Mouse (Mus musculus) limb, embryonic 11.5 days (tissue): ENCODE results near the gene Sars. TPM values are rescaled to one million over a fixed set of nuclear protein-coding genes. Genes with fewer than 3 reads are reported as not detected.

Experiments used
- ATAC-seq: fragments of 200-750 bp; cut with Nextera tagmentation; 2 replicates; pipeline ENCODE4 v1.8.0; 2017; ENCODE audit warnings: low read depth; ENCODE audit not compliant: insufficient number of reproducible peaks, low FRiP score, low TSS enrichment
- DNase-seq: peaks from one replicate; pipeline ENCODE4 v3.0.0-alpha.2; 2015; ENCODE audit warnings: low spot score
- H3K27ac ChIP-seq: fragments of 300-500 bp; sonication (generic); replicated peaks from 2 replicates; pipeline ENCODE4 v1.5.1; 2014; ENCODE audit warnings: low read depth, mild to moderate bottlenecking, low read length
- H3K27me3 ChIP-seq: fragments of 300-500 bp; sonication (generic); 2 replicates; pipeline ENCODE4 v1.6.1; 2014; ENCODE audit warnings: mild to moderate bottlenecking, low read length, mixed read lengths; ENCODE audit not compliant: control insufficient read depth, insufficient read depth
- H3K36me3 ChIP-seq: fragments of 300-500 bp; sonication (generic); 2 replicates; pipeline ENCODE4 v1.6.1; 2014; ENCODE audit warnings: mild to moderate bottlenecking, low read length, moderate library complexity, mixed read lengths; ENCODE audit not compliant: control insufficient read depth, insufficient read depth
- H3K4me1 ChIP-seq: fragments of 300-500 bp; sonication (generic); 2 replicates; pipeline ENCODE4 v1.6.1; 2014; ENCODE audit warnings: low read length, mixed read lengths; ENCODE audit not compliant: control insufficient read depth, insufficient read depth
- H3K4me2 ChIP-seq: fragments of 300-500 bp; sonication (generic); 2 replicates; pipeline ENCODE4 v1.6.1; 2014; ENCODE audit warnings: low read depth, mild to moderate bottlenecking, moderate library complexity; ENCODE audit not compliant: severe bottlenecking
- H3K4me3 ChIP-seq: fragments of 300-500 bp; sonication (generic); 2 replicates; pipeline ENCODE4 v1.5.1; 2014; ENCODE audit warnings: low read depth, low read length
- H3K9ac ChIP-seq: fragments of 300-500 bp; sonication (generic); 2 replicates; pipeline ENCODE4 v1.6.1; 2014; ENCODE audit warnings: mild to moderate bottlenecking, low read length
- H3K9me3 ChIP-seq: fragments of 300-500 bp; sonication (generic); 2 replicates; pipeline ENCODE4 v1.6.1; 2016; ENCODE audit warnings: low read length; ENCODE audit not compliant: control insufficient read depth
- WGBS: fragments of 180-500 bp; shearing (Covaris S2); extraction: QIAGEN DNeasy Blood & Tissue Kit; methylation state at CpG from one replicate; pipeline ENCODE4 v1.1.7; 2014; 5-methylcytosine and 5-hydroxymethylcytosine counted together
- polyA plus RNA-seq: library from polyadenylated mRNA; unstranded; fragments of >200 nt; fragmentation: Nextera tagmentation; extraction: Ambion mirVana; gene quantifications from 2 replicates; pipeline ENCODE4 v1.2.1, GENCODE M21; 2014

Sars gene
- polyA plus RNA-seq, 1 experiment from 2014 or later = 128 TPM

DNA sequence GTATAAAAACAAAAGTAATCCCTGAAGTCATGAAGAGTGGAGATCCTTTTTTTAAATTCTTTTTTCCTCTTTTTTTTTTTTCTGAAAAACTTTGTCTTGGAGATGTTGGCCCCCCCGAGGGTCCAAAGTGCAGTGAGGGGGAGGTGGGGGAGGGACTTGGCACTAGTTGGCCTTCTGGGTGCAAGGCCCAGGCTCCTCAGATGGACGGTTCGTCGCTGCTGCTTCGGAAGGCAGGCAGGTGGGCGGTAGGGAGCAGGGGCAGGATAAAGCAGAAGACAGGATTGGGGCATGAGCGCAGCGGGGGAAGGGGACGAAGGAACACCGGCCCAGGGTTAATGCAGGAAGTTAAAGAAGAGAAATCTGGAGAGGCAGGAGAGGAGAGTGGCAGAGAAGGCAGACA, 52.7 kb downstream of the Sars start:
- H3K27ac ChIP-seq = no peak overlapping the region
- no peak overlapping the region for H3K4me3 ChIP-seq
- 20% methylated on average over 10 of the region's 10 CpGs for WGBS
- no peak overlapping the region for H3K4me2 ChIP-seq
- no peaks in the 10 kb centered on the region for H3K27me3 ChIP-seq
- no peaks in the 10 kb centered on the region for H3K36me3 ChIP-seq
- DNase-seq (no peak), ATAC-seq (no peak)
- H3K4me1 ChIP-seq = 0 out of 2 replicates have a peak, but pooled peaks cover 6% of the 10 kb centered on the region
- 0 out of 2 replicates have a peak overlapping the region, but pooled peaks have one; percentile 12 for H3K9ac ChIP-seq
- H3K9me3 ChIP-seq = no peaks in the 10 kb centered on the region

DNA sequence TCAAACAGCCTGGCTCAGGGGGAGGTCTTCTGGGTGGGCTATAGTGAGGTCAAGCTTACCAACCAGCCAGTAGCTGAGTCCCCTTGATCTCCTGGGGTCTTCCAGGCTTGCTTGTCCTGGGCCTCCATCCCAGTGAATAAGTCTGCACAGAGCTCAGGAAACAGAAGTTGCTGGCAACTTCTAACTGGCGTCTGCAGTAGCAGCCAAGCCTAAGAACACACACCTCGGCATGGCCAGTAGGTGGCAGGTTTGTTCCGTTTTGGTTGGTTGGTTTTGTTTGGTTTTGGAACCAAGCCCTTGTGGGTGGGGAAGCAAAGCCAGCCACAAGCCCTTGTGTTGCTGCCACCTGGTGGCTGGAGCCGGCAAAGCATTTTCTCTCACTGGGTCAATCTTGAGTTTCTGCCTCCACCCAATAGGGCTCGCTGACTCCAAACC, 55.9 kb downstream of the Sars start:
- H3K4me2 ChIP-seq = no peak overlapping the region
- 0% methylated on average over 5 of the region's 5 CpGs for WGBS
- DNase-seq = peak; percentile 100
- peaks cover 18% of the 10 kb centered on the region for H3K4me1 ChIP-seq
- H3K9me3 ChIP-seq = no peaks in the 10 kb centered on the region
- H3K27ac ChIP-seq = 0 out of 2 replicates have a peak overlapping the region, but pooled peaks have one; percentile 70
- H3K27me3 ChIP-seq = no peaks in the 10 kb centered on the region
- 0 out of 2 replicates have a peak overlapping the region, but pooled peaks have one; percentile 45 for H3K9ac ChIP-seq
- H3K4me3 ChIP-seq = no peak overlapping the region
- no peaks in the 10 kb centered on the region; the same call in 1 of the 2 replicates for H3K36me3 ChIP-seq
- ATAC-seq = peak; percentile 73

DNA sequence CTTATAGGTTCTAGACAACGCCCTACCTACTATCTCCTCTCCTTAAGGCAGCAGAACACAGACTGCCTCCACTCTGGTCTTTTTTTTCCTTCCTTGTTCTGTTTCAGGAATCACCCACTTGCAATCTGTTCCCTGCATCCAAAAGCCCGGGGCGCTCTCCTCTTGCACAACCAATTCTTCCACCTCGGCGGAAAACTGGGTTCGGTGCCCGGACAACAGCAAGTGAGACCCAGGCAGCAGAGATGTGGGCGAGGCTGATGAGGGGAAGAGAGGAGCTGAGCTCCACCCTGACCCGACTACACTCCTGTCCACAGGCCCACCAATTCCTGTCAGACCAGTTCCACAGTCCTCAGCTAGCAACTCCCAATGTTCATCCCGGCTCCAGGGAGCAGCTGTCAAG, 58.8 kb downstream of the Sars start:
- 93% methylated on average over 10 of the region's 10 CpGs for WGBS
- Histone ChIP-seq H3K4me2 (no peak overlapping the region), H3K36me3 (no peaks in the 10 kb centered on the region; the same call in 1 of the 2 replicates), H3K27ac (no peak overlapping the region), H3K9me3 (no peaks in the 10 kb centered on the region), H3K27me3 (no peaks in the 10 kb centered on the region), H3K9ac (no peak overlapping the region), H3K4me3 (no peak overlapping the region), H3K4me1 (peaks cover 25% of the 10 kb centered on the region)
- DNase-seq = no peak
- no peak for ATAC-seq

DNA sequence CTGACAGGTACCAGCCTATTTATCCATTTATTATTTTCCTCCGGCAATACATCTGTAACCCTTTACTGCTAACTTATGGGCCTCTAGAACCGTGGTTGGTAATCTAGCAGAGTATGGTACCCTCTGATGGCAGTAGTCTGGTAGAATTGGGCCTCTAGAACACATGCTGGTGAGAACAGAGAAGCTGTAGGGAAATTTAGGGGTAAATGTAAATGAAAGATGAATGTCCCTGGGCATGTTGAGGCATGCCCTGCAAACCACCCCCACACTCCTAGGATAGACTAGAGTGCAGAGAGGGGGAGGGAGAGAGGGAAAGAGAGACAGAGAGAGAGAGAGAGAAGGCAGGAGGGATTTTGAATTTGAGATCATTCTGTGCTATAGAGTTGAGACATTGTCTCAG, 60.6 kb downstream of the Sars start:
- Histone ChIP-seq H3K27ac (no peak overlapping the region), H3K4me3 (peak overlapping the region; percentile 54), H3K9ac (peak overlapping the region; percentile 63), H3K4me1 (peaks cover 25% of the 10 kb centered on the region), H3K9me3 (no peaks in the 10 kb centered on the region), H3K36me3 (no peaks in the 10 kb centered on the region; the same call in 1 of the 2 replicates), H3K27me3 (no peaks in the 10 kb centered on the region), H3K4me2 (peak overlapping the region; percentile 88)
- DNase-seq = no peak
- WGBS = 40% methylated on average over 2 of the region's 2 CpGs
- ATAC-seq = no peak

DNA sequence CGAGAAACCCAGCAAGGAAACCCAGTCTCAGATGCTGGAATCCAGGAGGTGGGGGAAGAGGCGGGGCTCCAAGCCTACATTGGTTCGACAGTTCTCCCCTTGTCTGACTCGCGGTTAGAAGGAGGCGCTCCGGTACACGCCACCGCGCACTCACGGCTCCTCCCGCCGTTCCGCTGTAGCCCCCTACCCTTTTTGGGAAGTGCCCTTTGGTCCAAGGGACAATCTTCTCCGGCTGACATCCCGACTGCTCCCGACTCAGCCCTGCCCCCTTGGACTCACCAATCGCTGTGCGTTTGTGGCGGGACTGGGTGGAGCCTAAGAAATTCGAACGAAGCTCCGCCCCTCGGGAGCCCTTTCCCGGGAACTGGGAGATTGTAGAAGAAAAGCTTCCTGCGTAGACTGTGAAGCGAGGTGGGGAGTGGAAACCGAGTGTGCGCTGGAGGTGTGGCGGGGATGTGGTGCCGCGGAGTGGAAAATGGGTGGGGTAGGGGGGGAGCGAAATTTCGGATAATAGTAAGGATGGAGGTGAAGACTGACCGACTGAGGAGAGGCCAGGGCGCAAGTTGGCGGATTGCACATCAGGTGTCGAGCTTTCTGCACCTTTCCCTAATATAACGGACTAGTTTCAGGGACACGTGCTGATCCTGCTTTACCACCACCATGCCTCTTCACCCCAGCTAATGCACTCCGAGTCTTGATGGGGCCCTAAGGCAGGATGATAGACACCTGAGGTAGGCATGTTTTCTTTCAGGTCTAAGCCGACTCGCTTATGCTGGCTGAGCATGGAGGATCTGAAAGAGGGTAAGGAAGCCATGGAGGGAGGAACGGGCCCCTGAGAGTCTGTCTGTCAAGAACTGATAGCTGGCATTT, 61.3 kb downstream of the Sars start, which contains the start of gene Psrc1:
Gene Psrc1, plus strand, starts transcription at position 355 of the 870 bp plus-strand sequence.
- Histone ChIP-seq H3K36me3 (no peaks in the 10 kb centered on the region; the same call in 1 of the 2 replicates), H3K4me3 (peak within 1 kb of the TSS; percentile 54), H3K27ac (peak within 1 kb of the TSS; percentile 16; the same call in 1 of the 2 replicates), H3K4me2 (peak within 1 kb of the TSS; percentile 88), H3K27me3 (no peaks in the 10 kb centered on the region), H3K9ac (peak within 1 kb of the TSS; percentile 63), H3K9me3 (no peaks in the 10 kb centered on the region), H3K4me1 (peaks cover 22% of the 10 kb centered on the region)
- 1% methylated on average over 44 of the region's 44 CpGs for WGBS
- ATAC-seq (peak; percentile 90), DNase-seq (peak; percentile 94)

DNA sequence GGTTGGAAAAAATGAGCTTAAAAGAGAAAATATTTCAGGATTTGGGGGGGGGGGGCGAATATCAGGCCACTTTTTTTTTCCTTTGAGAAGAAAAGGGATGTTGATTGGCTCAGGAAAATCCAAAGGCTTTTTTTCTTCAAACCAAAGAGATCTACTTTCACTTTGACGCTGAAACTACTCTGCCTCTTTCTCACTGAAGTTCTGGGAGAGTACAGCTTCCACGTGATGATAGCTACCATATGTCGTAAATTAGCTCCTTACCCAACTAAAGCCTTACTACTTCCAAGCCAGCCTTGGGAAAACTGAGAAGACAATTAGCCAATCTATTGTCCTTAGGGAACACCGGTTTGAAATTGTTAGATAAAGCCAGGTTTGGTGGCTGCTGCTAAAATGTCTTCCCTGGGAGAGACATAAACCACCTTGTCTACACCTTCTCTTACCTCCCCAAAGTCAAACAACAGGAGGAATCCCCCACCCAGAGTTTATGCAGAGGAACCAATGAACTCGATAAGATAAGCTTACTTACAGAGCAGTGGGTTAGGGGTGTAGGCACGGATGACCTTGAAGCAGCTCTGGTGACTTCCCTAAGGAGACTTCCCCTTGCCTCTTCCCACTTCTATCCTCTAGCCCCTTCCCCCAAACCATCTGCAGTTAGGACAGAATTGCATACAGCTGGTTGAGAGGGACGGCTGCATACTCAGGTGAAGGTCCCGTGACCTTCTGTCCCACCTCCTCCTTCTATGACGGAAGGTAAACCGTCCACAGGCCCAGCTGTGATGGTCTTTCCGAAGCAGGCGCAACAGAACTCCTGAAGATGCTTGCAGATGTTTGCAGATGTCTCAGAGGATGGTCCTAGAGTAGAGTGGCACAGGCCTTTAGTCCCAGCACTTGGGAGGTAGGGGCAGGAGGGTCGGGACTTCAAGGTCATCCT, 62.8 kb downstream of the Sars start:
- ATAC-seq (no peak), DNase-seq (no peak)
- Histone ChIP-seq H3K27ac (no peak overlapping the region), H3K9ac (no peak overlapping the region), H3K9me3 (no peaks in the 10 kb centered on the region), H3K4me3 (no peak overlapping the region), H3K4me1 (peaks cover 22% of the 10 kb centered on the region), H3K4me2 (peak overlapping the region; percentile 23; the same call in 1 of the 2 replicates), H3K36me3 (no peaks in the 10 kb centered on the region; the same call in 1 of the 2 replicates), H3K27me3 (no peaks in the 10 kb centered on the region)
- WGBS = 57% methylated on average over 14 of the region's 14 CpGs

DNA sequence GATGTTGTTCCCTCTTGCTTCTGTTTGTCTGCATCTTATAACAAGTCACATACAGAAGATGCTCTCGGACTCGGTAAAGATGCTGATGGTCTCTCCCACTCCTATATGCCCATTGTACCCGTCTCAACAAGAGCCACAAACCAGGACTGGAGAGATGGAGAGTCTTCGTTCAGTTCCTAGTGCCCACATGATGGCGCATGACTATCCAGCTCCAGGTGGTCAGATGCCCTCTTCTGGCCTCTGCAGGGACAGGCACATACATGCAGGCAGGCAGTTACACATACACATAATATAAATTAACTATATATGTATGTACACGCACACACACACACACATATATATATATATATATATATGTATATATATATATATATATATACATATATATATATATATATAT, 64.3 kb downstream of the Sars start:
- Histone ChIP-seq H3K4me3 (no peak overlapping the region), H3K4me2 (no peak overlapping the region)
- DNase-seq = no peak

More for the DNA sequence above, 64.3 kb downstream of the Sars start:
- Histone ChIP-seq H3K4me1 (peaks cover 22% of the 10 kb centered on the region), H3K36me3 (no peaks in the 10 kb centered on the region; the same call in 1 of the 2 replicates), H3K27ac (no peak overlapping the region), H3K27me3 (no peaks in the 10 kb centered on the region), H3K9me3 (no peaks in the 10 kb centered on the region), H3K9ac (no peak overlapping the region)
- ATAC-seq = no peak
- WGBS = 72% methylated on average over 6 of the region's 6 CpGs
